Mouse (Mus musculus) MEL (cell line): ENCODE results near the gene Rabl6.

Source experiments
- CTCF ChIP-seq, 3 experiments: IDR thresholded peaks in 2 of 3; conservative IDR thresholded peaks in 1 of 3; 2 replicates each; pipeline ENCODE4 v1.5.1; 2011 to 2012; ENCODE audit warnings: low read length in 3 of 3, low read depth in 2 of 3, mild to moderate bottlenecking in 2 of 3, improper control_type of control experiment in 1 of 3, inconsistent platforms in 1 of 3, mixed read lengths in 1 of 3, moderate library complexity in 1 of 3; ENCODE audit not compliant: control insufficient read depth in 1 of 3, insufficient read depth in 1 of 3, poor library complexity in 1 of 3, severe bottlenecking in 1 of 3
- HCFC1 ChIP-seq: IDR thresholded peaks from 2 replicates; pipeline ENCODE4 v1.6.1; 2012; ENCODE audit warnings: low read depth, mild to moderate bottlenecking, inconsistent platforms, low read length, improper control_type of control experiment, moderate library complexity
- ZC3H11A ChIP-seq: IDR thresholded peaks from 2 replicates; pipeline ENCODE4 v1.6.1; 2012; ENCODE audit warnings: low read depth, mild to moderate bottlenecking, inconsistent platforms, low read length, improper control_type of control experiment

DNA sequence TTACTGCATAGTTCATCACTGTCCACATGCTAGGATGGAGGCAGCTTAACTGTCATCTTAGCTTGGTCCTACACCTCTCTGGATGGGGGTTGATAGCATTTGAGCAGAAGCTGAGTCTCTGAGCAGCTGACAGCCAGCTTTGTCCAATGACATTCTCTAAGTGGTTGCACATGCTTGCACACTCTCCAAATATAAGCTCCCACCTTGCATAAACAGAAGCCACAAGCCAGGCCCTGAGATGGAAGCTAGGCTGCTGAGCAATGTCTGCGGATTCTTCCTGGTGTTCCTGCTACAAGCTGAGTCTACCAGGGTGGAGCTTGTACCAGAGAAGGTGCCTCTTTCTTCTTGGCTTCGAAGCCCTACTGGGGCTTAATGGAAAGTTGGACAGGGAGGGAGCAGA lies 44.6 kb upstream of the Rabl6 start, which contains the start of gene Lcn8:
- TF ChIP-seq HCFC1 (no peak), CTCF (IDR thresholded peaks at IDR 0.05 in 2 of 3, conservative IDR thresholded peaks at IDR 0.05 in 1 of 3; ENCODE audit: control insufficient read depth in 1 of 3, insufficient read depth in 1 of 3, low read depth in 2 of 3, low read length in 3 of 3, poor library complexity in 1 of 3, severe bottlenecking in 1 of 3) (no peak), ZC3H11A (no peak)
